Mouse (Mus musculus) effector memory CD4-positive, alpha-beta T cell, adult 5 months (primary cell): ENCODE data around the gene Cadps. TPM values are rescaled to one million over a fixed set of nuclear protein-coding genes. Genes with fewer than 3 reads are reported as not detected.

Experiments used
- polyA plus RNA-seq: library from polyadenylated mRNA; unstranded; fragments of 100-300 nt; shearing (Covaris generic); gene quantifications from one replicate; pipeline ENCODE4 v1.2.1, GENCODE M21; 2017

Cadps gene
- polyA plus RNA-seq: not detected

GRCm38 (mm10) chr14:12822491-12823219 is at the start of gene Cadps:
Cadps (minus strand) TSS chr14:12823079.

GRCm38 (mm10) chr14:12348089-12348488 is 474.8 kb downstream of the Cadps start, which contains the start of gene Fezf2:
Fezf2 (minus strand) TSS chr14:12348189.

